Mouse (Mus musculus): ENCODE measurements at regions not wholly inside any gene's neighbourhood (a gene's known extent, or its start where the extent isn't known, plus 50 kb on each side); places are given as distances from the start of the nearest gene placed in this dataset.

- Histone ChIP-seq H3K36me3 (ENCODE audit: control insufficient read depth, insufficient read depth, low read length, poor library complexity, severe bottlenecking) (no peaks in the 10 kb centered on the region), H3K27me3 (ENCODE audit: control insufficient read depth, insufficient read depth, low read length, poor library complexity, severe bottlenecking) (no peaks in the 10 kb centered on the region)
- DNase-seq (ENCODE audit: low read depth, low spot score), result no peak
Observed at GRCm38 (mm10) chr9:113421121-113421520, 286.9 kb downstream of the Pdcd6ip start.

GRCm38 (mm10) chr9:113419801-113420200, 288.3 kb downstream of the Pdcd6ip start:
- DNase-seq (ENCODE audit: low read depth, low spot score), result no peak
- no peaks in the 10 kb centered on the region for H3K27me3 ChIP-seq (ENCODE audit: control insufficient read depth, insufficient read depth, low read length, poor library complexity, severe bottlenecking)
- H3K36me3 ChIP-seq (ENCODE audit: control insufficient read depth, insufficient read depth, low read length, poor library complexity, severe bottlenecking), result no peaks in the 10 kb centered on the region

GRCm38 (mm10) chr9:113417106-113417505, 291.0 kb downstream of the Pdcd6ip start:
- no peaks in the 10 kb centered on the region for H3K27me3 ChIP-seq (ENCODE audit: control insufficient read depth, insufficient read depth, low read length, poor library complexity, severe bottlenecking)
- H3K36me3 ChIP-seq (ENCODE audit: control insufficient read depth, insufficient read depth, low read length, poor library complexity, severe bottlenecking), result no peaks in the 10 kb centered on the region
- DNase-seq (ENCODE audit: low read depth, low spot score), result no peak

- Histone ChIP-seq H3K27me3 (ENCODE audit: control insufficient read depth, insufficient read depth, low read length, poor library complexity, severe bottlenecking) (no peaks in the 10 kb centered on the region), H3K36me3 (ENCODE audit: control insufficient read depth, insufficient read depth, low read length, poor library complexity, severe bottlenecking) (no peaks in the 10 kb centered on the region)
- no peak for DNase-seq (ENCODE audit: low read depth, low spot score)
Observed at GRCm38 (mm10) chr9:113415511-113415931, 292.5 kb downstream of the Pdcd6ip start.

- H3K27me3 ChIP-seq (ENCODE audit: control insufficient read depth, insufficient read depth, low read length, poor library complexity, severe bottlenecking), result no peaks in the 10 kb centered on the region
- DNase-seq (ENCODE audit: low read depth, low spot score), result no peak
- no peaks in the 10 kb centered on the region for H3K36me3 ChIP-seq (ENCODE audit: control insufficient read depth, insufficient read depth, low read length, poor library complexity, severe bottlenecking)
Observed at GRCm38 (mm10) chr9:113414690-113415089, 293.4 kb downstream of the Pdcd6ip start.

GRCm38 (mm10) chr9:113413851-113414250, 294.2 kb downstream of the Pdcd6ip start:
- no peak for DNase-seq (ENCODE audit: low read depth, low spot score)

GRCm38 (mm10) chr9:113411638-113412037, 296.4 kb downstream of the Pdcd6ip start:
- no peaks in the 10 kb centered on the region for H3K36me3 ChIP-seq (ENCODE audit: control insufficient read depth, insufficient read depth, low read length, poor library complexity, severe bottlenecking)
- H3K27me3 ChIP-seq (ENCODE audit: control insufficient read depth, insufficient read depth, low read length, poor library complexity, severe bottlenecking), result no peaks in the 10 kb centered on the region
- no peak for DNase-seq (ENCODE audit: low read depth, low spot score)

More at GRCm38 (mm10) chr9:113413851-113414250, 294.2 kb downstream of the Pdcd6ip start:
- no peaks in the 10 kb centered on the region for H3K36me3 ChIP-seq (ENCODE audit: control insufficient read depth, insufficient read depth, low read length, poor library complexity, severe bottlenecking)
- no peaks in the 10 kb centered on the region for H3K27me3 ChIP-seq (ENCODE audit: control insufficient read depth, insufficient read depth, low read length, poor library complexity, severe bottlenecking)

GRCm38 (mm10) chr9:113408521-113408920, 299.5 kb downstream of the Pdcd6ip start:
- no peak for DNase-seq (ENCODE audit: low read depth, low spot score)
- no peaks in the 10 kb centered on the region for H3K27me3 ChIP-seq (ENCODE audit: control insufficient read depth, insufficient read depth, low read length, poor library complexity, severe bottlenecking)
- H3K36me3 ChIP-seq (ENCODE audit: control insufficient read depth, insufficient read depth, low read length, poor library complexity, severe bottlenecking), result no peaks in the 10 kb centered on the region

GRCm38 (mm10) chr9:113394320-113394719, 313.7 kb downstream of the Pdcd6ip start:
- Histone ChIP-seq H3K36me3 (ENCODE audit: control insufficient read depth, insufficient read depth, low read length, poor library complexity, severe bottlenecking) (no peaks in the 10 kb centered on the region), H3K27me3 (ENCODE audit: control insufficient read depth, insufficient read depth, low read length, poor library complexity, severe bottlenecking) (no peaks in the 10 kb centered on the region)
- DNase-seq (ENCODE audit: low read depth, low spot score), result no peak

GRCm38 (mm10) chr9:113387356-113387755, 320.7 kb downstream of the Pdcd6ip start:
- Histone ChIP-seq H3K36me3 (ENCODE audit: control insufficient read depth, insufficient read depth, low read length, poor library complexity, severe bottlenecking) (no peaks in the 10 kb centered on the region), H3K27me3 (ENCODE audit: control insufficient read depth, insufficient read depth, low read length, poor library complexity, severe bottlenecking) (no peaks in the 10 kb centered on the region)
- no peak for DNase-seq (ENCODE audit: low read depth, low spot score)

- no peak for DNase-seq (ENCODE audit: low read depth, low spot score)
- no peaks in the 10 kb centered on the region for H3K36me3 ChIP-seq (ENCODE audit: control insufficient read depth, insufficient read depth, low read length, poor library complexity, severe bottlenecking)
- H3K27me3 ChIP-seq (ENCODE audit: control insufficient read depth, insufficient read depth, low read length, poor library complexity, severe bottlenecking), result no peaks in the 10 kb centered on the region
Observed at GRCm38 (mm10) chr9:113381591-113382110, 326.4 kb downstream of the Pdcd6ip start.

- Histone ChIP-seq H3K27me3 (ENCODE audit: control insufficient read depth, insufficient read depth, low read length, poor library complexity, severe bottlenecking) (no peaks in the 10 kb centered on the region), H3K36me3 (ENCODE audit: control insufficient read depth, insufficient read depth, low read length, poor library complexity, severe bottlenecking) (no peaks in the 10 kb centered on the region)
- DNase-seq (ENCODE audit: low read depth, low spot score), result no peak
Observed at GRCm38 (mm10) chr9:113380408-113381129, 327.5 kb downstream of the Pdcd6ip start.

- no peaks in the 10 kb centered on the region for H3K36me3 ChIP-seq (ENCODE audit: control insufficient read depth, insufficient read depth, low read length, poor library complexity, severe bottlenecking)
- no peak for DNase-seq (ENCODE audit: low read depth, low spot score)
- H3K27me3 ChIP-seq (ENCODE audit: control insufficient read depth, insufficient read depth, low read length, poor library complexity, severe bottlenecking), result no peaks in the 10 kb centered on the region
Observed at GRCm38 (mm10) chr9:113378525-113378924, 329.5 kb downstream of the Pdcd6ip start.

GRCm38 (mm10) chr9:113371718-113372306, 336.2 kb downstream of the Pdcd6ip start:
- DNase-seq (ENCODE audit: low read depth, low spot score), result no peak
- H3K36me3 ChIP-seq (ENCODE audit: control insufficient read depth, insufficient read depth, low read length, poor library complexity, severe bottlenecking), result no peaks in the 10 kb centered on the region
- no peaks in the 10 kb centered on the region for H3K27me3 ChIP-seq (ENCODE audit: control insufficient read depth, insufficient read depth, low read length, poor library complexity, severe bottlenecking)

GRCm38 (mm10) chr9:113347942-113348341, 360.1 kb downstream of the Pdcd6ip start:
- no peak for DNase-seq (ENCODE audit: low read depth, low spot score)
- Histone ChIP-seq H3K27me3 (ENCODE audit: control insufficient read depth, insufficient read depth, low read length, poor library complexity, severe bottlenecking) (no peaks in the 10 kb centered on the region), H3K36me3 (ENCODE audit: control insufficient read depth, insufficient read depth, low read length, poor library complexity, severe bottlenecking) (no peaks in the 10 kb centered on the region)
